Mouse (Mus musculus) lung, postnatal 0 days (tissue): ENCODE measurements around the gene Tecr. TPM values are rescaled to one million over a fixed set of nuclear protein-coding genes. Genes with fewer than 3 reads are reported as not detected.
A peak's percentile ranks its signal among the peaks of the same experiment; 100 is the strongest.

ENCODE experiments used
- ATAC-seq: fragments of 200-750 bp; cut with Nextera tagmentation; 2 replicates; pipeline ENCODE4 v1.8.0; 2017; ENCODE audit warnings: moderate library complexity
- DNase-seq: peaks from one replicate; pipeline ENCODE4 v3.0.0-alpha.2; 2016; ENCODE audit warnings: low spot score
- H3K27ac ChIP-seq: fragments of 300-500 bp; sonication (generic); 2 replicates; pipeline ENCODE4 v1.5.1; 2014; ENCODE audit warnings: antibody characterized with exemption, mild to moderate bottlenecking, low read length, mixed read lengths
- H3K27me3 ChIP-seq: fragments of 300-500 bp; sonication (generic); replicated peaks from 2 replicates; pipeline ENCODE4 v1.6.1; 2014; ENCODE audit warnings: low read length, mixed read lengths; ENCODE audit not compliant: insufficient read depth
- H3K36me3 ChIP-seq: fragments of 300-500 bp; sonication (generic); 2 replicates; pipeline ENCODE4 v1.6.1; 2014; ENCODE audit warnings: low read length, mixed read lengths; ENCODE audit not compliant: insufficient read depth
- H3K4me1 ChIP-seq: fragments of 300-500 bp; sonication (generic); 2 replicates; pipeline ENCODE4 v1.6.1; 2014; ENCODE audit warnings: antibody characterized with exemption, low read depth, low read length, mixed read lengths; ENCODE audit not compliant: insufficient read depth
- H3K4me2 ChIP-seq: fragments of 300-500 bp; sonication (generic); replicated peaks from 2 replicates; pipeline ENCODE4 v1.6.1; 2014; ENCODE audit warnings: low read depth, mild to moderate bottlenecking, low read length, moderate library complexity, mixed read lengths
- H3K4me3 ChIP-seq: fragments of 300-500 bp; sonication (generic); 2 replicates; pipeline ENCODE4 v1.5.1; 2014; ENCODE audit warnings: low read depth, low read length
- H3K9ac ChIP-seq: fragments of 300-500 bp; sonication (generic); replicated peaks from 2 replicates; pipeline ENCODE4 v1.6.1; 2014; ENCODE audit warnings: low read depth, mild to moderate bottlenecking
- H3K9me3 ChIP-seq: fragments of 300-500 bp; sonication (generic); 2 replicates; pipeline ENCODE4 v1.6.1; 2016; ENCODE audit warnings: low read length, mixed read lengths
- CTCF ChIP-seq: IDR thresholded peaks from 2 replicates; pipeline ENCODE4 v1.5.1; 2016; ENCODE audit warnings: antibody characterized with exemption, mild to moderate bottlenecking
- EP300 ChIP-seq: IDR thresholded peaks from 2 replicates; pipeline ENCODE4 v1.6.1; 2016; ENCODE audit warnings: antibody characterized with exemption, mild to moderate bottlenecking, control low read depth
- WGBS: fragments of 180-500 bp; shearing (Covaris S2); extraction: QIAGEN DNeasy Blood & Tissue Kit; methylation state at CpG from one replicate; pipeline ENCODE4 v1.1.7; 2014; 5-methylcytosine and 5-hydroxymethylcytosine counted together
- polyA plus RNA-seq: library from polyadenylated mRNA; unstranded; fragments of >200 nt; fragmentation: Nextera tagmentation; extraction: Ambion mirVana; gene quantifications from 2 replicates; pipeline ENCODE4 v1.2.1, GENCODE M21; 2015

The Tecr gene
- polyA plus RNA-seq, 1 experiment from 2014 or later, result 293 TPM

DNA sequence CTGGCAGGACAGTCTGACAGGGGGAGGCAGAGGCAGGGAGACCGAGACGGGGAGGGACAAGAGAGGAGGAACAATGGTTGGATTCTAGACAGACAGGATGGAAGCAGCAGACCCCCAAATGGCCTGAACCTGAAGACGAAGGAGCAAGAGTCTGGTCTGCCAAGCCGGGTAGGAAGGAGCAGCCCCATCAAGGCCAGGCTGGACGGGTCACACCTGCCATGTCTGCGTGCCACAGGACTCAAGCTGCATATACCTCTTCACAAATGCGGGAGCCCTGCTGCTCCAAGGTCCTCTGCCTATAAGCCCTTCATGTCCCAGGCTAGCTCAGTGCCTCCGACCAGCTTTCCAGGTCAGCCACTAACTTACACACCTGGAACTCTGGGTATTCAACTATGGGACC, 28.1 kb downstream of the Tecr start:
- DNase-seq, result no peak
- Histone ChIP-seq H3K4me3 (no peak overlapping the region), H3K36me3 (no peaks in the 10 kb centered on the region), H3K4me1 (peaks cover 12% of the 10 kb centered on the region; the same call in 1 of the 2 replicates), H3K9me3 (no peaks in the 10 kb centered on the region), H3K4me2 (no peak overlapping the region), H3K27ac (no peak overlapping the region), H3K27me3 (no peaks in the 10 kb centered on the region), H3K9ac (no peak overlapping the region)
- 78% methylated on average over 8 of the region's 8 CpGs for WGBS
- ATAC-seq, result no peak
- no peak for TF ChIP-seq CTCF
- TF ChIP-seq EP300, result no peak

DNA sequence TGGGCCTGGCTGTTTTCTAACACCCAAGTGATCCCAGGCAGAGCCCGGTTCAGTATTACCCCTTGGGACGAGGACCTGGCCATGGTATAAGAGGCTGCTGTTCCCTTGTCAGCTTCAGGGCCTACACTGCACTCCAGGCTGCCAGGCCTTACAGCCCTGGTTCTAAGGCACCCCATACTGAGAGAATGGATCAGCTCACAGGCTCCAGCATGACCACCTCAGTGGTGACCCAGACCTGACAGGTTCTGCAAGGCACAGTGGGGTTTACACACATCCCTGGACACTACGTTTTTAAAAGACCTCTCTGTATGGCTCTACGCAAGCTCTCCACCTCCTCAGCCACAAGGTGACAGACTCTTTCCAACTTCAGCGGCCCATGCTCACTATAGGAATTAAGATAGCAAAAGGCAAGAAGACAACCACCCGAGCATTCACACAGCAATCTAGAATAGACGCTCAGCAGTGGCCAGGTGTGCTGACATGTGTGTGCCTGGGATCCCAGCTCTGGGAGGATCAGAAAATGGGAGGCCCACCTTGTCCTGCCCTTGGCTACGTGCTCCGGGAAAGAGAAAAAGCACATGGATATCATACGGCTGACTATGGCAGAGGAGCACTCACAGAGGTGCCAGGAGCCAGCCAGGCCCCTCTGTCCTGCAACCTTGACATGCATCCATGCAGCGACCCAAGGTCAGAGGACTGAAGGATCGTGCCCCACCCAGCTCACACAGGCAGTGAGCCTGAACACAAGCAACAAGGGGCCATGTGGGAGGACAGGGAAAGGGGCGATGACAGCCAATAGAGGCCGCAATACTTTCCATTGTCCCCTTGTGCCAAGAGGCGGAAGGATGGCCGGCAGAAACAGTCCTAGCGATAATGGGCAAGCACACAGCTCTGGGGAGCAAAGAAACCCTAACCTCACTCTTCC, 29.4 kb downstream of the Tecr start:
- 62% methylated on average over 17 of the region's 17 CpGs for WGBS
- H3K4me2 ChIP-seq, result no peak overlapping the region
- no peak overlapping the region for H3K4me3 ChIP-seq
- TF ChIP-seq EP300, result no peak
- TF ChIP-seq CTCF, result no peak
- H3K27ac ChIP-seq, result no peak overlapping the region
- peaks cover 12% of the 10 kb centered on the region; the same call in 1 of the 2 replicates for H3K4me1 ChIP-seq
- no peaks in the 10 kb centered on the region for H3K36me3 ChIP-seq
- ATAC-seq, result no peak
- H3K9ac ChIP-seq, result no peak overlapping the region
- H3K27me3 ChIP-seq, result no peaks in the 10 kb centered on the region
- no peak for DNase-seq
- no peaks in the 10 kb centered on the region for H3K9me3 ChIP-seq

DNA sequence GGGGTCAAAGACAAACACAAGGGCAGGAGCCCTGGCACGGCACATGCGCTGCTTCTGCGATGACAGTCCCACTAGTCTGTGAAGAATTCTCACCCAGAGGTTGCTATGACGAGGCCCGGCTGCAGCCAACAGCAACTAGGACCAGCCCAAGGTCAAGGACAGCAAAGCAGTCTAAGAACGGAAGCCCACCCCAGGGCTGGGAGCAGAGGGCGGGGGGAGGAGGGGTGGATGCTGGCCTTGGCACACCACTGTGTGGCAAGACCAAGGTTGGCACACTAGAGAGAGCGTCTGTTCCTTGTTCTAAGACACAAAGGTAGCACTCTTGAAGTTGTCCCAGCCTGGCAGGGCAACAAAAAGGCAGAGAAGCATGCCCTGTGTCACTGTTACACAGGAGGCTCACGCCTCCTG, 30.4 kb downstream of the Tecr start:
- Histone ChIP-seq H3K27ac (no peak overlapping the region), H3K36me3 (no peaks in the 10 kb centered on the region), H3K4me3 (no peak overlapping the region), H3K9ac (no peak overlapping the region), H3K4me2 (no peak overlapping the region), H3K27me3 (no peaks in the 10 kb centered on the region), H3K4me1 (peaks cover 12% of the 10 kb centered on the region; the same call in 1 of the 2 replicates), H3K9me3 (no peaks in the 10 kb centered on the region)
- no peak for DNase-seq
- WGBS, result 40% methylated on average over 9 of the region's 9 CpGs
- ATAC-seq, result peak; percentile 36
- TF ChIP-seq EP300, result no peak
- no peak for TF ChIP-seq CTCF

DNA sequence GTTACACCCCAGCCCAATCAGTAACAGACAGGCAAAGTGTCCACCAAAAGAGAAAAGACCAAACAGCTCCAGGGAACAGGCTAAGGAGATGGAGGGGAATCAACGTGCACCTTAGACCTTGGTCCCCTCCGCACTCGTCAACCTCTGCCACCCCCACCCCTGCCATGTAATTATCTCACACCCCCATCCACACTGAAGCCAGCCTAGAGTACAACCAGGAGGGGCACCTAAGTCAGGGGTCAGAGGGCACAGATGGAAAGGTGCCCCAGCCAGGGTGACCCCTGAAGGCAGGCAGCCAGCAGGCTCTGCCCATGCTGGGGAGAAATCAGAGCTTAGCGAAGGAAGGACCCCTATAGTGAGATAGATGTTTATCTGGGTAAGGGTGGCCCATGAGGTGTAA, 30.9 kb downstream of the Tecr start:
- no peak overlapping the region for H3K27ac ChIP-seq
- peaks cover 12% of the 10 kb centered on the region; the same call in 1 of the 2 replicates for H3K4me1 ChIP-seq
- H3K9me3 ChIP-seq, result no peaks in the 10 kb centered on the region
- 54% methylated on average over 4 of the region's 4 CpGs for whole genome bisulfite sequencing
- no peak overlapping the region for H3K4me2 ChIP-seq
- H3K4me3 ChIP-seq, result no peak overlapping the region
- H3K27me3 ChIP-seq, result no peaks in the 10 kb centered on the region
- no peak for DNase-seq
- TF ChIP-seq EP300 (no peak), CTCF (no peak)
- ATAC-seq, result no peak
- no peak overlapping the region for H3K9ac ChIP-seq
- no peaks in the 10 kb centered on the region for H3K36me3 ChIP-seq

DNA sequence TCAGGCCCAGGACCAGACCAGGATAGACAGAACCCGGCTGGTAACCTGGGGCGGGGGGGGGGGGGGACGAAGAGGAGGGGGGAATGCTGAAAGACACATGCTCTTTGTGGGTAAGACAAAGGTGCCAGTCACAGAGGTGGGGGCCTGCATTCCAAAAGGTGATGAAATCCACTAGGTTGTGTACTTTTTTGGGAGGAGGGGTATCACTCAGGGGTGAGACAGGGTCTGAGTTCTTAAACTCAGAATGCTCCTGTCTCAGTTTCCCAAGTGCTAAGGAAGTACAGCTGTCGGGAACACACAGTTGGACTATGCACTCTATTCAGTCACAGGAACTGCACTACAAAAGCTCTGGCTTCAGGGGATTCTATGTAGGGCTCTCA, 31.3 kb downstream of the Tecr start:
- H3K9ac ChIP-seq, result no peak overlapping the region
- no peak for TF ChIP-seq EP300
- TF ChIP-seq CTCF, result no peak
- H3K4me1 ChIP-seq, result peaks cover 12% of the 10 kb centered on the region; the same call in 1 of the 2 replicates
- no peak overlapping the region for H3K4me2 ChIP-seq
- DNase-seq, result no peak
- H3K27ac ChIP-seq, result no peak overlapping the region
- no peak overlapping the region for H3K4me3 ChIP-seq
- ATAC-seq, result no peak
- 47% methylated on average over 4 of the region's 4 CpGs for WGBS
- H3K27me3 ChIP-seq, result no peaks in the 10 kb centered on the region
- H3K9me3 ChIP-seq, result no peaks in the 10 kb centered on the region
- H3K36me3 ChIP-seq, result peaks cover 3% of the 10 kb centered on the region; the same call in 1 of the 2 replicates

DNA sequence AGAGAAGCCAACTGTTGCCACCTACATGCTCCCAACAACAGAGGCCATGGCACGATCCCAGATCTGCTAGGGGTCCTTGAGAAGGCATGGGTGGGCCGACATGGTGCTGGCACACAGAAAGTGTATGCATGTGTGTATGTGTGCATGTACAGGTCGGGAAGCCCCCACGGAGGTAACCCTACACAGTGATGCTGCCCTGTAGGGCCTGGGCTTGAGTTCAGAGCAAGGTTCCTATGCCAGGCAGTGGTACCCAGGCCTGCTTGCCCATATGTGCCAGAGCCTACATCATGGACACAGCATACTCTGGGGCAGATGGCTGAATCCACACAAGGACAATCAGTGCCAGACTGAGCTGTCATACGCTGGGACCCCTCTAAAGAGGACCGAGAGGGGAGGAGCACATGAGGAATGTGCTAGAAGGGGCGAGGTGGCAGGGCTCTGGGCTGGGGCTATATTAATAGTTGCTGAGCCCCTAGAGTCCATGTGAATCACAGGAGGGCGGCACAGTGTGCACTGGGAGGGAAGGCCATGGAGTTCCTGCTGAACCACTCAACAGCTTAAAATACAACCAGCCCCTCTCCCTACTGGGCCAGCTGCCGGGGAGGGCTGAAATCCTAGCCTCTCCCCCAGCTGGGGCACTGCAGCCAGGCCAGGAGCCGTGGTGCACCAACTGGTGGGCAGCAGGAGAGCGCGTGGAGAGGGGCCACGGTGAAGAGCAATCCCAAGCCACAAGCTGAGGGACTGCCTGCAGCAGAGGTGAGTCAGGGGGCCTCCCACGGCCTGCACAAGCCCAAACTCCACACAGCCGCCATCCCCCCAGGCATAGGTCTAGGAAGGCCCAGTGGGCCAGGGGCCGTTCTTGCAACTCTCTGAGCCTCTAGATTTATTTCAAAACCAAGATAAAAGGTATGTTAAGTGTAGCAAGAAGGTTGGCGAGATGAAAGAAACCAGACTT, 31.9 kb downstream of the Tecr start:
- DNase-seq (no peak), ATAC-seq (no peak)
- TF ChIP-seq CTCF (no peak), EP300 (no peak)
- Histone ChIP-seq H3K9ac (no peak overlapping the region), H3K27ac (no peak overlapping the region; the same call in 1 of the 2 replicates), H3K36me3 (peaks cover 7% of the 10 kb centered on the region; the same call in 1 of the 2 replicates), H3K4me2 (no peak overlapping the region), H3K9me3 (no peaks in the 10 kb centered on the region), H3K4me3 (no peak overlapping the region), H3K27me3 (no peaks in the 10 kb centered on the region), H3K4me1 (peaks cover 12% of the 10 kb centered on the region; the same call in 1 of the 2 replicates)
- 53% methylated on average over 16 of the region's 17 CpGs for WGBS
